Mouse (Mus musculus): ENCODE results near the gene Slu7. TPM values are rescaled to one million over a fixed set of nuclear protein-coding genes. Genes with fewer than 3 reads are reported as not detected.

Gene Slu7
- total RNA-seq, 2 experiments from 2014 or later = 26.2 to 27.0 TPM

DNA sequence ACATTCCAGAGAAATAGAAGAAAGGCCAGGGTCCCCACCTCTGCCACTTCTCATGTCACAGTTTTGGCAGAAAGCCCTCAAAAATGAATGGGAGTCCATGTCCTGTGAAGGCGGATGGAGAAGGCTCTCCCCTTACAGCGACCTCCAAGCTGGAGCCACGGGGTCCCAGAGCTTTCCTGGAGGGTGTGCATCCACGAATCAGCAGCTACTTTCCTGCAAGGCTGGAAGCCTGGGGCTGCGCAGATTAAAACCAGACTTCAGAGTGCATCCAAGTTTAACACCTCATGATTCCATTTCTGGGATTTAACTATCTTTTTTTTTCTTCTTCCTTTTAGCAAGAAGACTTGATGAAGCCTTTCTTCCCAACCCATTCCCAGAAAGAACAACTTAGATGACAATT lies 47.0 kb downstream of the Slu7 start:
- intact Hi-C loops (cut with DNase I) = no loop called here
- no peak for DNase-seq (ENCODE audit: low spot score)

DNA sequence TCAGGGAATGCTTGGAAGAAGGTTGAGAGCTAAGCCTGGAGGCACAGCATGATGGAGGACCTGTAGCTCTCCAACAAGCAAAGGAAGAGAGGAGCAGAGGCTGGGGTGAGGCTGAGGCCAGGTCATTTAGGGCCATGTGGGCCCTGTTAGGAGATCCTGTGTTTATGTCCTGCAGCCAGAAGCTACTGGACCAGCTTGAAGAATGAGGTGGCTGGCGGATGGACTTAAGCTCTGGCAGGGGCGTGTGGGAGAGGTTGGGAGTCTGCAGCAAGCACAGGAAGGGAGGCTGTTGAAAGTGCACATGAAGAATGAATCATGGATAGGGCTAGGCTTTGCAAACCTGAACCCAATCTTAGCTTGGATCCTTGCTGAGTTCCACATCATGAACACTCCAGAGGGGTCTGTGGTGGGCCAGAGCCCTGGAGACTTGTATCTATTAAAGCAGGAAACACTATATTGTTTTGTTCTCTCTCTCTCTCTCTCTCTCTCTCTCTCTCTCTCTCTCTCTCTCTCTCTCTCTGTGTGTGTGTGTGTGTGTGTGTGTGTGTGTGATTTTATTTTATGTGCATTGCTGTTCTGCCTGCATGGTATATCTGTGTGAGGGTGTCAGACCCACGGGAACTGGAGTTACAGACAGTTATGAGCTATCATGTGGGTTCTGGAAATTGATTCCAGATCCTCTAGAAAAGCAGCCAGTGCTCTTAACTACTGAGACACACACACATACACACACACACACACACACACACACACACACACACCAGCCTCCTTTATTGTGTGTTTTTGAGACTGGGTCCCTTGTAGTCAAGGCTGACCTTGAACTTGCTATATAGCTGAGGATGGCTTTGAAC lies 48.4 kb downstream of the Slu7 start:
- intact Hi-C loops (cut with DNase I) = no loop called here
- DNase-seq (ENCODE audit: low spot score) = peak; percentile 28

DNA sequence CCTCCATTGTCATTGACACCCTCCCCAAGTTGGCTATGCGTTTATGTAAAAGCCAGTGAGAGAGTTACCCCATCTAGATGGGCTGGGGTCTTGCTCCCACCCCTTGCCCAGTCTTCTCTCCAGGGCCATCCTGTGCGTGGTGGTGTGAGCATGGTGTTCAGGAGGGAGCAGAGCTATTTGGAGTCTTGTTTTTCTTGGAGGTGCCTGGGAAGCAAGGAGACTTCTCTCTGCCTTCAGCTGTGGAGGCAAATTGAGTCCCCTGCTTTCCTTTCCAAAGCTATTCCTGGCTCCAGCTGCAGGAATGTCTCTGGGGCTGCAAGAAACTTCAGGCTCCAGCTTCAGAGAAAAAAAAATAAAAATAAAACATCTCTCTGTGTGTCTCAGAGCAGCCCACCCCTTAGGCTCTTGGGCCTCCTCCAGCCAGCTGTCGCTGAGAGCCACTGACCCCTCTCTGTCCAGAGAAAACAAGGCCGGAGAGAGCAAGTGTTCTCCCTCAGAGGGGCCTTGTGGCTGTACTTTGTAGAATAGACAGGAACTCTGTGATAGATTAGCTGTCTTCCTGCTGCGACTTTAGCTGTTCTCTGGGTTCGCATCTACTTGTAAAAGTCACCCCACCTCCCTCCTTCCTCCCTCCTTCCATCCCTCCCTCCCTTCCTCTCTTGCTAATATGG lies 49.7 kb downstream of the Slu7 start:
- DNase-seq (ENCODE audit: low spot score) = peak; percentile 52
- intact Hi-C loops (cut with DNase I) = no loop called here

DNA sequence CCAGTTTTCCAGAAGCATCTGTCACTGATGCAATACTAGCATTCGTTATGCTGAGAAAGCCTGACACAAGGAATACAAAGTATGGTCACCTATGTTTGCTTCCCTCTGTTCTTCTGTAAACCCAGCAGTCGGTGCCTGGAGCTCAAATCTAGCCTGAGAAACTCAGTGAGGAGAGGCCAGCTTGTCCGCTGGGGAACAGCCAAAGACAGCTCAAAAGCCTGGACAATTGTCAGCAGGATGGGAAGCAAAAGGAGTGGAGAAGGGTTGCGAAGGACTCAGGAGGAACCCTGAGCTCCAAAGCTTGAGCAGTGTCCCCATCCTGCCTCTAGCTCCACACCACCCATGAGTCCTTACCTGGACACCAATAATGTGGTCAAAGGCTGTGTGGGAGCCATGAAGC lies 50.5 kb downstream of the Slu7 start:
- intact Hi-C loops (cut with DNase I) = no loop called here
- DNase-seq (ENCODE audit: low spot score) = no peak

DNA sequence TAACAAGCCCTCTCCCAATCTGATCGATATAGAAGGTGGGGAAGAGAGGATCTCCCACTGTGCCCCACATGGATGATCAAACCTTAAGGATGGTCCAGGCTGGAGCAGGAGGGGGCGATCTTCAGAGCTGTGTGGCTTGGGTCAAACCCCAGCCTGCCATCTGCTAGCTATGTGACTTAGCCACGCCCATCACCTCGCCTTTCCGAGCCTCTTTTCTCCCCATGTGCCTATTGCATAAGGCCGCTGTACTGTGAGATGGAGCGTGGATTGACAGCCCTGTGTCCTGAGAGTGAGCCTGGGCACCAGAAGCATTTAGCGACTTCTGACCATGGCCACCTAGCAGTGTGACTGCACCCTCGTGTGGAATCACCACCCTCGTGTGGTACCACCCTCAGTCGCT lies 51.1 kb downstream of the Slu7 start:
- intact Hi-C loops (cut with DNase I) = no loop called here
- no peak for DNase-seq (ENCODE audit: low spot score)

DNA sequence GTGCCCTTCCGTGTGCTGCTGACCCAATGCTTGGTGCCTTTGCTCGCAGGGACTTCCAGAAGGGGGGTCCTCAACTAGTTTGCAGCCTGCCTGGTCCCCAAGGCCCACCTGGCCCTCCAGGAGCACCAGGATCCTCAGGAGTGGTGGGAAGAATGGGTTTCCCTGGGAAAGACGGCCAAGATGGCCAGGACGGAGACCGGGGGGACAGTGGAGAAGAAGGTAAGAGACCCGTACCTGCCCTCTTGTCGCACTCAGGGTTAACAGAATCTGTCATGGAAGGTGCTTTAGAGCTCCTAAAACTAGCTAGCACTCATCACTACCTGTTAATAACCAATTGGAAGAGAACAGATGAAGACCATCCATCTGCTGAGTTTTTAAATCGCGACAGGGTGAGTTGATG lies 52.3 kb downstream of the Slu7 start:
- intact Hi-C loops (cut with DNase I) = no loop called here
- DNase-seq (ENCODE audit: low spot score) = no peak

DNA sequence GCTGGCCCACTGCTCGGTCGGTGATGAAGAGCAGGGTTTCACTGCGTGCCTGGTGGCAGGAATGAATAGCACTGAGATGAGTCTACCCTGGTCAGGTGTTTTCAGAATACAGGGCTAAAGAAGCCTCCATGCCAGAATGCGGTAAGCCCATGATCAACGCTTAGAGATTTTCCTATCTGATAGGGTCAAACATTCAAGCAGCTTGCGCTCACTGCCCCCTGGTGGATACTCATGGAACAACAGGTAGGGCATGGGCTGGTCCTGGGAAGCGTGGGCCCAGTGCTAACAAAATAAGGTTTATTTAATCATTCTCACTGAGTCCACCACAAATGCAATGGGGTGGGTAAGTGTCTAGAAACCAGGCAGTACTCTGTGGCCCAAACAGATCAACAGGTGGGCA lies 59.1 kb downstream of the Slu7 start:
- intact Hi-C loops (cut with DNase I) = loop anchor here (1.0 to 10.0 kb wide), 3 partner anchors 40 to 962 kb away; no protein-coding TSS in a partner anchor
- no peak for DNase-seq (ENCODE audit: low spot score)

DNA sequence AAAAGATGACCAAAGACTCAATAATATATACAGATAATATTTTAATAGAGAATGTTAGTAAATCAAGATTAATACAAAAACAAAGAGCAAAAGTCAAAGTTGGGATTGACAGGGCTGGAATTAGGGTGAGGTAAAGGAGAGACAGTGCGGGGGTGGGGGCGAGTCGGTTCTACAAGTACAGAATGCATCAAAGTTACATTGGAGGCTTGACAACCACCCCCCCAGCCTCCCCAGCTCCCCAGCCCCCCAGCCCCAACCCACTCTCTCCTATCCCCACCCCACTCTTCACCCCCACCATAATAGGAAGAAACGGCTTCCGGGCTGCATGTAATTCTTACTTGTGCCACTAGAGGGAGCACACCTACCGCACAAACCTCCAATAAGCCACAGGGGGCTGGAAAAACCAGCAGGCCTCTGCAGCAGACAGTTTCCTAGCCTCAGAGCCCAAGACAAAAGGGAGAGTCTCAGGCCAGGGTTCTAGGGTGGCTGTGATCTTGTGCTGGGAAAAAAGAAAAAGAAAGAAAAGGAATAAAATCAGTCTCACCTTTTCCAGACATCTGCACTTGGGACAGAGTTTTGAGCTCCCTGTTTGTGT lies 60.4 kb downstream of the Slu7 start:
- DNase-seq (ENCODE audit: low spot score) = peak; percentile 22
- intact Hi-C loops (cut with DNase I) = loop anchor here (1.0 to 10.0 kb wide), 5 partner anchors 63 to 961 kb away; no protein-coding TSS in a partner anchor

DNA sequence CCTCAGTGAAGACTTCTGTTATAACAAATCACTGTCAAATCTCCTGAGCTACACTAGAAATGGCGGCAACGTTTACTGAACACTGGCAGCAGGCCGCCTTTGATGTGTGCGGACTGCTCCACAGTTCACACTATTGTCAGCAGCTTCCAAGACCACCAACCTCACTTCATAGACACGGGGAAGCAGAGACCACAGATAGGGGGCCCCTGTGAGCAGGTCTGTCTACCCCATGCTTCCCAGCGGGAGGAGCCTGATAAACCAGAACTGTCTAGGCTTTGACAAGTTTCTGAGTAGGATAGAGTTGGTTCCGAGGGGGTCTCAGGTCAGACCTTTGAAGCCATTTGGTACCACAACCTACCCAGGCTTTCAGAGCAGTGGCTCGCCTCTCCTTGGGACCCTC lies 61.5 kb downstream of the Slu7 start:
- DNase-seq (ENCODE audit: low spot score) = no peak
- intact Hi-C loops (cut with DNase I) = loop anchor here (2.0 to 10.0 kb wide), 4 partner anchors 62 to 960 kb away; no protein-coding TSS in a partner anchor

DNA sequence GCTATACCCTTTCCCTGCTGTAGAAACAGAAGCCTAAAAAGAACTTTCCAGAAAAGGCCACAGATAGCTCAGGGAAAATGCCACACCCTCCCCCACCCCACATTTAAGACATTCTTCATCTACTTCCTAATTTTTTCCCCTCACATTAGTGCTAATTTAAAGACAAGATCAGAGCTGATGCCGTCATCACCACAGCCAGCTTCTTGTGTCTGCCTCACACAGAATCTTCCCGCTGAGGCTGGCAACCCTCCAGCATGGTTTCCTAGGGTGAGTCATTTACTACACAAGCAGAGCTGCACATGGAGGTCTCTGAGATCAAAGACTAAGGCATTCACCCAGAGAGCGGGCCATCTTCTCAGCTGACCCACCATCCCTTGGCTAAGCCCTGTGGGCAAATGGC lies 62.0 kb downstream of the Slu7 start:
- DNase-seq (ENCODE audit: low spot score) = no peak
- intact Hi-C loops (cut with DNase I) = loop anchor here (2.0 to 10.0 kb wide), 4 partner anchors 61 to 959 kb away; no protein-coding TSS in a partner anchor

Other genes starting within 250 kb of the Slu7 start
- 10 to 100 TPM; 64.3 to 73.1 TPM for gene Pttg1, start 7.5 kb upstream of the Slu7 start, total RNA-seq (2021)
- 1 to 10 TPM; 6.7 to 6.9 TPM for gene C1qtnf2, start 40.5 kb downstream of the Slu7 start, total RNA-seq (2021)
- 1 to 10 TPM; 2.3 to 3.5 TPM for gene Ccnjl, start 95.0 kb downstream of the Slu7 start, total RNA-seq (2021)
- under 1 TPM; 0.49 to 0.67 TPM for gene 4933415A04Rik, start 153.3 kb downstream of the Slu7 start, total RNA-seq (2021)
- gene Fabp6, start 167.8 kb downstream of the Slu7 start, total RNA-seq (2021) = not detected
- gene Pwwp2a, start 248.3 kb downstream of the Slu7 start, total RNA-seq (2021) = 10 to 100 TPM; 18.9 to 20.9 TPM

Data from heart, postnatal 25 days (tissue).